Mouse (Mus musculus): ENCODE measurements around the gene Susd4.

GRCm38 (mm10) chr1:182909066-182909465, 145.4 kb downstream of the Susd4 start:
- TF ChIP-seq GATA1 (IDR thresholded peaks at IDR 0.05; ENCODE audit: low read length) = no peak
- TF ChIP-seq TAL1 (IDR thresholded peaks at IDR 0.05; ENCODE audit: low read length) = no peak

Measured in erythroblast, embryonic 14.5 days (primary cell).